ENCODE assay signal across 8 mouse cellular contexts in genomic region chr17:13656485-13657181, GRCm38 (mm10).
DNase-seq lines count a peak whose midpoint lies in the region; ATAC-seq and TF ChIP-seq lines count a peak whose summit lies in the region.

No protein-coding gene starts in this region.

- WGBS in embryonic facial prominence, embryonic 15.5 days, result 3% methylated on average over 10 of the region's 15 CpGs
- 10% methylated on average over 12 of the region's 15 CpGs for WGBS in intestine, postnatal 0 days
- WGBS in midbrain, embryonic 12.5 days, result under 1% methylated on average over 11 of the region's 15 CpGs

- no peaks in the 10 kb centered on the region for H3K9me3 ChIP-seq in embryonic facial prominence, embryonic 15.5 days (replicated peaks)
- no peaks in the 10 kb centered on the region for H3K9me3 ChIP-seq in intestine, postnatal 0 days (ENCODE audit: control insufficient read depth)
- H3K9me3 ChIP-seq in midbrain, embryonic 12.5 days, result no peaks in the 10 kb centered on the region

- H3K4me3 ChIP-seq in embryonic facial prominence, embryonic 15.5 days (replicated peaks), result no peak overlapping the region
- H3K4me3 ChIP-seq in intestine, postnatal 0 days (ENCODE audit: low read depth, low read length), result no peak overlapping the region
- H3K4me3 ChIP-seq in midbrain, embryonic 12.5 days, result no peak overlapping the region

- no peak for TF ChIP-seq CTCF in intestine, postnatal 0 days (IDR thresholded peaks at IDR 0.05; ENCODE audit: low read depth)

- peak overlapping the region; percentile 24; the same call in 1 of the 2 replicates for H3K27ac ChIP-seq in embryonic facial prominence, embryonic 15.5 days (replicated peaks)
- H3K27ac ChIP-seq in intestine, postnatal 0 days (ENCODE audit: low read depth, low read length), result no peak overlapping the region
- peak overlapping the region; percentile 87 for H3K27ac ChIP-seq in midbrain, embryonic 12.5 days (replicated peaks)

- H3K36me3 ChIP-seq in embryonic facial prominence, embryonic 15.5 days, result no peaks in the 10 kb centered on the region
- no peaks in the 10 kb centered on the region for H3K36me3 ChIP-seq in intestine, postnatal 0 days (ENCODE audit: control insufficient read depth, insufficient read depth)
- H3K36me3 ChIP-seq in midbrain, embryonic 12.5 days, result no peaks in the 10 kb centered on the region

- peak; percentile 58; the same call in 1 of the 2 replicates for ATAC-seq in embryonic facial prominence, embryonic 15.5 days (ENCODE audit: insufficient number of reproducible peaks, low FRiP score, low TSS enrichment, low read depth)
- ATAC-seq in intestine, postnatal 0 days, result no peak
- ATAC-seq in midbrain, embryonic 12.5 days (ENCODE audit: low FRiP score, low read depth), result peak; percentile 55

- DNase-seq in layer of hippocampus, adult 9-11 months, result peak; percentile 63
- DNase-seq in layer of hippocampus, postnatal 36 days, result no peak
- DNase-seq in thymus, adult 18-20 months, result no peak
- no peak for DNase-seq in layer of hippocampus, adult 9-10 months (ENCODE audit: low spot score)
- DNase-seq in urinary bladder, adult 2 months (ENCODE audit: low spot score), result no peak

- H3K27me3 ChIP-seq in embryonic facial prominence, embryonic 15.5 days, result no peaks in the 10 kb centered on the region
- no peaks in the 10 kb centered on the region for H3K27me3 ChIP-seq in intestine, postnatal 0 days (replicated peaks; ENCODE audit: control insufficient read depth, insufficient read depth, low read length)
- no peaks in the 10 kb centered on the region for H3K27me3 ChIP-seq in midbrain, embryonic 12.5 days

- H3K4me1 ChIP-seq in embryonic facial prominence, embryonic 15.5 days, result peaks cover 20% of the 10 kb centered on the region
- 0 out of 2 replicates have a peak, but pooled peaks cover 7% of the 10 kb centered on the region for H3K4me1 ChIP-seq in intestine, postnatal 0 days (replicated peaks; ENCODE audit: control insufficient read depth, insufficient read depth, low read length)
- peaks cover 40% of the 10 kb centered on the region for H3K4me1 ChIP-seq in midbrain, embryonic 12.5 days

- peak overlapping the region; percentile 31 for H3K4me2 ChIP-seq in embryonic facial prominence, embryonic 15.5 days (replicated peaks)
- H3K4me2 ChIP-seq in intestine, postnatal 0 days (replicated peaks; ENCODE audit: low read depth), result peak overlapping the region; percentile 35; the same call in 1 of the 2 replicates
- peak overlapping the region; percentile 42 for H3K4me2 ChIP-seq in midbrain, embryonic 12.5 days (replicated peaks)

- no peak overlapping the region for H3K9ac ChIP-seq in embryonic facial prominence, embryonic 15.5 days
- no peak overlapping the region for H3K9ac ChIP-seq in intestine, postnatal 0 days (ENCODE audit: low read depth, low read length)
- H3K9ac ChIP-seq in midbrain, embryonic 12.5 days (replicated peaks), result peak overlapping the region; percentile 35; the same call in 1 of the 2 replicates
